Mouse (Mus musculus) MEL (cell line): Measurements from ENCODE around the gene Hist1h2bp. TPM values are rescaled to one million over a fixed set of nuclear protein-coding genes. Genes with fewer than 3 reads are reported as not detected.
"Not testable (repeated sequence)": the region's sequence is repeated elsewhere in the genome, so short reads cannot be mapped to it uniquely, and the experiment has no call there.

Source experiments
- DNase-seq: peaks from one replicate; pipeline ENCODE4 v3.0.0; 2011; ENCODE audit warnings: low read depth, low spot score
- H3K27ac ChIP-seq: 2 replicates; pipeline ENCODE4 v1.5.1; 2012; ENCODE audit warnings: low read depth, mild to moderate bottlenecking, control low read depth, low read length, moderate library complexity; ENCODE audit not compliant: control insufficient read depth
- H3K27me3 ChIP-seq, 2 experiments: fragments of 150-350 bp in 1 of 2; sonication (generic) in 1 of 2; 2 replicates each; pipeline ENCODE4 v1.6.1; 2012; ENCODE audit warnings: low read length in 2 of 2, mild to moderate bottlenecking in 2 of 2, improper control_type of control experiment in 1 of 2, moderate library complexity in 1 of 2; ENCODE audit not compliant: insufficient read depth in 2 of 2, control insufficient read depth in 1 of 2
- H3K36me3 ChIP-seq, 2 experiments: 2 replicates each; pipeline ENCODE4 v1.6.1; 2012 to 2014; ENCODE audit warnings: low read length in 2 of 2, improper control_type of control experiment in 1 of 2, inconsistent platforms in 1 of 2, mild to moderate bottlenecking in 1 of 2; ENCODE audit not compliant: insufficient read depth in 2 of 2, control insufficient read depth in 1 of 2
- H3K4me1 ChIP-seq, 2 experiments: fragments of 150-350 bp in 1 of 2; sonication (generic) in 1 of 2; 2 replicates each; pipeline ENCODE4 v1.6.1; 2012; ENCODE audit warnings: low read length in 2 of 2, improper control_type of control experiment in 1 of 2, mild to moderate bottlenecking in 1 of 2; ENCODE audit not compliant: insufficient read depth in 2 of 2, control insufficient read depth in 1 of 2
- H3K4me3 ChIP-seq, 2 experiments: fragments of 150-350 bp in 1 of 2; sonication (generic) in 1 of 2; 2 replicates each; pipeline ENCODE4 v1.5.1; 2012; ENCODE audit warnings: low read depth in 2 of 2, low read length in 2 of 2, mild to moderate bottlenecking in 2 of 2, moderate library complexity in 2 of 2, control low read depth in 1 of 2, improper control_type of control experiment in 1 of 2; ENCODE audit not compliant: control insufficient read depth in 1 of 2, insufficient read depth in 1 of 2
- H3K79me2 ChIP-seq: 2 replicates; pipeline ENCODE4 v1.6.1; 2012; ENCODE audit warnings: mild to moderate bottlenecking, low read length, moderate library complexity; ENCODE audit not compliant: control insufficient read depth, poor library complexity, insufficient read depth
- H3K9ac ChIP-seq: 2 replicates; pipeline ENCODE4 v1.6.1; 2012; ENCODE audit warnings: low read depth, mild to moderate bottlenecking, control low read depth, low read length, moderate library complexity; ENCODE audit not compliant: control insufficient read depth, poor library complexity, severe bottlenecking
- H3K9me3 ChIP-seq: fragments of 150-350 bp; sonication (generic); replicated peaks from 2 replicates; pipeline ENCODE4 v1.6.1; 2012; ENCODE audit warnings: mild to moderate bottlenecking, low read length, improper control_type of control experiment, moderate library complexity; ENCODE audit not compliant: insufficient read depth
- ETS1 ChIP-seq: IDR thresholded peaks from 2 replicates; pipeline ENCODE4 v1.6.1; 2012; ENCODE audit warnings: low read depth, mild to moderate bottlenecking, inconsistent platforms, low read length, improper control_type of control experiment, moderate library complexity
- MAFK ChIP-seq: IDR thresholded peaks from 2 replicates; pipeline ENCODE4 v1.6.1; 2011; ENCODE audit warnings: low read depth, mild to moderate bottlenecking, low read length, improper control_type of control experiment, borderline replicate concordance
- MAZ ChIP-seq: IDR thresholded peaks from 2 replicates; pipeline ENCODE4 v1.6.1; 2012; ENCODE audit warnings: low read depth, mild to moderate bottlenecking, inconsistent platforms, low read length, improper control_type of control experiment
- NELFE ChIP-seq: IDR thresholded peaks from 2 replicates; pipeline ENCODE4 v1.6.1; 2011; ENCODE audit warnings: low read depth, low read length, improper control_type of control experiment
- POLR2A ChIP-seq, 2 experiments: IDR thresholded peaks; 2 replicates each; pipeline ENCODE4 v1.6.1; 2011 to 2012; ENCODE audit warnings: low read length in 2 of 2, mild to moderate bottlenecking in 2 of 2, control low read depth in 1 of 2, improper control_type of control experiment in 1 of 2, low read depth in 1 of 2, moderate library complexity in 1 of 2; ENCODE audit not compliant: control insufficient read depth in 1 of 2, insufficient read depth in 1 of 2, poor library complexity in 1 of 2
- POLR2AphosphoS5 ChIP-seq: IDR thresholded peaks from 2 replicates; pipeline ENCODE4 v1.6.1; 2012; ENCODE audit warnings: low read depth, borderline replicate concordance, mild to moderate bottlenecking, inconsistent platforms, low read length, moderate library complexity, mixed read lengths
- RCOR1 ChIP-seq: IDR thresholded peaks from 2 replicates; pipeline ENCODE4 v1.6.1; 2012; ENCODE audit warnings: low read depth, mild to moderate bottlenecking, inconsistent platforms, low read length, improper control_type of control experiment
- ZKSCAN1 ChIP-seq: IDR thresholded peaks from 2 replicates; pipeline ENCODE4 v1.6.1; 2012; ENCODE audit warnings: low read depth, mild to moderate bottlenecking, inconsistent platforms, low read length, improper control_type of control experiment, moderate library complexity
- ZNF384 ChIP-seq: IDR thresholded peaks from 2 replicates; pipeline ENCODE4 v1.6.1; 2012; ENCODE audit warnings: low read depth, mild to moderate bottlenecking, inconsistent platforms, low read length, improper control_type of control experiment
- polyA plus RNA-seq, 2 experiments: library from polyadenylated mRNA; stranded (reverse) in 1 of 2; unstranded in 1 of 2; fragments of >175 nt in 1 of 2; fragments of >200 nt in 1 of 2; gene quantifications; 2 replicates each; pipeline versions ENCODE4 v1.2.1 to v1.2.4; 2012; ENCODE audit warnings: low replicate concordance in 2 of 2, low read depth in 1 of 2; ENCODE audit not compliant: insufficient read length in 2 of 2, insufficient read depth in 1 of 2, missing spikeins in 1 of 2
- total RNA-seq: library from RNA; depleted of rRNA; stranded (reverse); fragments of 300-350 nt; gene quantifications from 2 replicates; pipeline ENCODE4 v1.2.3, GENCODE M21; 2012

The Hist1h2bp gene
- total and polyA plus RNA-seq, 3 experiments: 3.0 to 512 TPM; not detected in 1

- Histone ChIP-seq H3K4me3 (no peak overlapping the region; a peak in 1 of 4 replicates), H3K9ac (peak overlapping the region; percentile 75), H3K27ac (peak overlapping the region; percentile 71), H3K79me2 (peaks cover 8% of the 10 kb centered on the region; the same call in 1 of the 2 replicates), H3K4me1 (peaks cover 0 to 9% of the 10 kb centered on the region in 2 experiments; a peak in 2 of 4 replicates), H3K9me3 (no peaks in the 10 kb centered on the region), H3K27me3 (no peaks in the 10 kb centered on the region), H3K36me3 (peaks cover 0 to 34% of the 10 kb centered on the region in 2 experiments; a peak in 2 of 4 replicates)
- TF ChIP-seq NELFE: no peak
- TF ChIP-seq MAZ: no peak
- peak; percentile 56 for DNase-seq
These were observed 5.6 kb upstream of the Hist1h2bp start for GRCm38 (mm10) chr13:21781639-21782038.

- H3K9me3 ChIP-seq: not testable (repeated sequence)
These were observed 4.7 kb upstream of the Hist1h2bp start for GRCm38 (mm10) chr13:21782361-21783254.

GRCm38 (mm10) chr13:21783255-21783617 lies 4.0 kb upstream of the Hist1h2bp start, which contains the start of gene Hist1h3i:
Gene Hist1h3i, minus strand, starts transcription at chr13:21783370.
- Histone ChIP-seq H3K79me2 (peaks cover 8% of the 10 kb centered on the region; the same call in 1 of the 2 replicates), H3K27me3 (no peaks in the 10 kb centered on the region), H3K4me3 (peak within 1 kb of the TSS; percentile 36 to 44), H3K4me1 (no peaks in the 10 kb centered on the region), H3K27ac (peak within 1 kb of the TSS; percentile 93), H3K9me3 (no peaks in the 10 kb centered on the region), H3K36me3 (peaks cover 0 to 28% of the 10 kb centered on the region in 2 experiments; a peak in 2 of 4 replicates), H3K9ac (peak within 1 kb of the TSS; percentile 75)
- TF ChIP-seq POLR2AphosphoS5 (peak; percentile 96; the same call in 1 of the 2 replicates), MAFK (no peak), ZNF384 (no peak), ZKSCAN1 (no peak), POLR2A (IDR thresholded peaks at IDR 0.05; ENCODE audit: control insufficient read depth in 1 of 2, insufficient read depth in 1 of 2, low read depth in 1 of 2, low read length in 2 of 2, poor library complexity in 1 of 2) (peak in 1 of 2 experiments; percentile 96; a peak in 1 of 4 replicates), ETS1 (no peak), RCOR1 (no peak)
- peak; percentile 94 for DNase-seq

More at GRCm38 (mm10) chr13:21782361-21783254, 4.7 kb upstream of the Hist1h2bp start:
- peak; percentile 93 for DNase-seq
- H3K36me3 ChIP-seq: peaks cover 0 to 28% of the 10 kb centered on the region in 2 experiments; a peak in 2 of 4 replicates
- H3K4me3 ChIP-seq: peak overlapping the region in 1 of 2 experiments; percentile 44; a peak in 2 of 4 replicates
- peak overlapping the region; percentile 93 for H3K27ac ChIP-seq
- H3K4me1 ChIP-seq, H3K27me3 ChIP-seq, H3K79me2 ChIP-seq: not testable (repeated sequence)
- peak overlapping the region; percentile 75 for H3K9ac ChIP-seq
- peak; percentile 93; the same call in 1 of the 2 replicates for TF ChIP-seq POLR2AphosphoS5
- peak in 1 of 2 experiments; percentile 98; a peak in 2 of 4 replicates for TF ChIP-seq POLR2A (IDR thresholded peaks at IDR 0.05; ENCODE audit: control insufficient read depth in 1 of 2, insufficient read depth in 1 of 2, low read depth in 1 of 2, low read length in 2 of 2, poor library complexity in 1 of 2)
